Mouse (Mus musculus): ENCODE measurements around the gene Hist1h4h. TPM values are rescaled to one million over a fixed set of nuclear protein-coding genes. Genes with fewer than 3 reads are reported as not detected.

Hist1h4h gene
- polyA plus RNA-seq (2014; fragmentation: Nextera tagmentation; extraction: Ambion mirVana): 7.5 and 8.5 TPM in 2 replicates

DNA sequence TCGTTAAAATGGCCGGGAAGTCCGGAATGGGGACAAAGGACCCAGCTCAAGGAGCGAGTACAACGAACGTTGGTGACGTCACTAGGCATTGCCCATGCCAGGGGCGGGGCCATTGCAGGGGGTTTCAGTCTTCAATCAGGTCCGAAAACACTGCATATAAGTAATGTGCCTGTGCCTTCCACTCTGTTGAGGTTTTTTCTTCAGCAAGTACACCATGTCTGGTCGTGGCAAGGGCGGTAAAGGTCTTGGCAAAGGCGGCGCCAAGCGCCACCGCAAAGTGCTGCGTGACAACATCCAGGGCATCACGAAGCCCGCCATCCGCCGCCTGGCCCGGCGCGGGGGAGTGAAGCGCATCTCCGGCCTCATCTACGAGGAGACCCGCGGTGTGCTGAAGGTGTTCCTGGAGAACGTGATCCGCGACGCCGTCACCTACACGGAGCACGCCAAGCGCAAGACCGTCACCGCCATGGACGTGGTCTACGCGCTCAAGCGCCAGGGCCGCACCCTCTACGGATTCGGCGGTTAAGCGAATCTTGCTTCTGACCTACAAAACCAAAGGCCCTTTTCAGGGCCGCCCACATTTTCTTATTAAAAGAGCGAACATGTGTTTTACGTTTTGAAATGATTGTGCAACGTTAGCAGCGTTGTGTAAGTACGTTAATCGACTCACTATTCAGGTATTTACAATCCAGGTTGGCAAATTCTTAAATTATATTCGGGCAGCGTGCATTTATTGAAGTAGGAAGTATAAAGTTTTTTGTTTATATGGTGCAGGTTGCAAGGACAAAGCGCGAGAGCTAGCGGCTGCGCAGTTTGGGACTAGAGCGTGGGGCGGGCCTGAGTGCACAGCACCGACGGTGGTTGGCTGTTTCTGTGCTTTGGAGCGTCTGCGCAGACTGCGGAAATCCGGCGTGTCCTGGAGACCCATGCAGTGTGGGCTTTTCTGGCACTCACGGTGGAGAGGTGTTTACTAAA lies at the start of gene Hist1h4h:
Hist1h4h (plus strand) TSS at position 150 of the 975 bp plus-strand sequence.
- peak within 1 kb of the TSS; percentile 71 for H3K4me2 ChIP-seq (ENCODE audit: low read length)
- peak within 1 kb of the TSS; percentile 95 to 100 for H3K27ac ChIP-seq (replicated peaks in 1 of 2; ENCODE audit: control insufficient read depth in 1 of 2, insufficient read depth in 1 of 2, low read depth in 2 of 2, low read length in 2 of 2)
- peak within 1 kb of the TSS; percentile 49 to 67 for H3K4me3 ChIP-seq (ENCODE audit: control insufficient read depth in 1 of 2, insufficient read depth in 1 of 2, low read depth in 1 of 2, low read length in 2 of 2)
- H3K27me3 ChIP-seq (ENCODE audit: control insufficient read depth, insufficient read depth, low read length): no peaks in the 10 kb centered on the region
- H3K4me1 ChIP-seq (ENCODE audit: control insufficient read depth in 2 of 2, insufficient read depth in 2 of 2, low read length in 2 of 2): peaks cover 8 to 32% of the 10 kb centered on the region in 2 experiments
- peak; percentile 81 for ATAC-seq (ENCODE audit: insufficient number of reproducible peaks, insufficient read depth, low FRiP score, low read depth)
- no peaks in the 10 kb centered on the region for H3K9me3 ChIP-seq (ENCODE audit: control insufficient read depth, low read length)
- H3K36me3 ChIP-seq (ENCODE audit: control insufficient read depth, insufficient read depth, low read length): no peaks in the 10 kb centered on the region
- under 1% methylated on average over 50 of the region's 70 CpGs for WGBS
- peak within 1 kb of the TSS; percentile 95 for H3K9ac ChIP-seq (ENCODE audit: low read length)

DNA sequence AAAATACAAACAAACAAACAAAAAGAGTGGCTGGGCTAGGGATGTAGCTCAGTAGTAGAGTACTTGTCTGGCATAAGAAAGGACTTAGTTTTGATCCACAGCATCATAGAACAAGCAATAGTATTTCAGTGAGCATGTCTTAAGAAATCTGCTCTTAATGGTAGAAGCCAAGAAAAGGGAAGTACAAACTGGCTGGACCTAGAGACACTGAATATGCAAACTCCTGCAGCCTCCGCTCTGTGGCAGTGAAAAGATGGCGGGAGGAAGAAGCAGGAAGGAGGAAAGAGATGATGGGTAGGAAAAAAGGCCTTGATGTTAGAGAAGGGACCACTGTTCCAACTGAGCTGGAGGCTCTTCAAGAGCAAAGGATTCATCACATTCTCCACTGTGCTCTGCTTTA lies 47.7 kb upstream of the Hist1h4h start:
- Histone ChIP-seq H3K4me2 (ENCODE audit: low read length) (no peak overlapping the region), H3K36me3 (ENCODE audit: control insufficient read depth, insufficient read depth, low read length) (no peaks in the 10 kb centered on the region), H3K4me1 (ENCODE audit: control insufficient read depth in 2 of 2, insufficient read depth in 2 of 2, low read length in 2 of 2) (0 out of 4 replicates have a peak, but pooled peaks cover 0 to 2% of the 10 kb centered on the region in 2 experiments), H3K27ac (replicated peaks in 1 of 2; ENCODE audit: control insufficient read depth in 1 of 2, insufficient read depth in 1 of 2, low read depth in 2 of 2, low read length in 2 of 2) (no peak overlapping the region), H3K9ac (ENCODE audit: low read length) (no peak overlapping the region), H3K4me3 (ENCODE audit: control insufficient read depth in 1 of 2, insufficient read depth in 1 of 2, low read depth in 1 of 2, low read length in 2 of 2) (no peak overlapping the region), H3K27me3 (ENCODE audit: control insufficient read depth, insufficient read depth, low read length) (peaks cover 6% of the 10 kb centered on the region; the same call in 1 of the 2 replicates), H3K9me3 (ENCODE audit: control insufficient read depth, low read length) (no peaks in the 10 kb centered on the region)
- ATAC-seq (ENCODE audit: insufficient number of reproducible peaks, insufficient read depth, low FRiP score, low read depth): no peak
- WGBS: 84% methylated on average over 2 of the region's 2 CpGs

DNA sequence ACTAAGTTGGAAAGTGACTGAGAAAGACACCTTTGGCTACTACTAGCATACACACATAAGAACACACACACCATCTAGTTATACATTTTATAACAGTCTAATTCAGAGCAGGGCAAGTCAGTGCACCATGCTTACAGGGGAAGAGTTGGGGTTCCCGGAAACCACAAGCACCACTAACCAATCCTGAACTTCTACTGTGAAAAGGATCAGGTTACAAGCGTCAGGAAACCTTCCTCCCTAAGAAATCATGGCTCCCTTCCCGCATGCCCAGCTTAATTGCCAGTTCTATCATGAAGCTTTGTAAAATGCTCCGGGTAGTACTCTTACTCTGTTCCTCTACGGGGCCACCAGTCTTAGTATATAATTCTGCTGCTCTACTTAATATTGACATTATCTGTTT lies 45.6 kb upstream of the Hist1h4h start:
- no peak for ATAC-seq (ENCODE audit: insufficient number of reproducible peaks, insufficient read depth, low FRiP score, low read depth)
- Histone ChIP-seq H3K4me2 (ENCODE audit: low read length) (no peak overlapping the region), H3K27me3 (ENCODE audit: control insufficient read depth, insufficient read depth, low read length) (peaks cover 6% of the 10 kb centered on the region; the same call in 1 of the 2 replicates), H3K9me3 (ENCODE audit: control insufficient read depth, low read length) (no peaks in the 10 kb centered on the region), H3K27ac (replicated peaks in 1 of 2; ENCODE audit: control insufficient read depth in 1 of 2, insufficient read depth in 1 of 2, low read depth in 2 of 2, low read length in 2 of 2) (no peak overlapping the region), H3K36me3 (ENCODE audit: control insufficient read depth, insufficient read depth, low read length) (no peaks in the 10 kb centered on the region), H3K4me3 (ENCODE audit: control insufficient read depth in 1 of 2, insufficient read depth in 1 of 2, low read depth in 1 of 2, low read length in 2 of 2) (no peak overlapping the region), H3K4me1 (ENCODE audit: control insufficient read depth in 2 of 2, insufficient read depth in 2 of 2, low read length in 2 of 2) (peaks cover 2% of the 10 kb centered on the region in 2 experiments; a peak in 1 of 4 replicates), H3K9ac (ENCODE audit: low read length) (no peak overlapping the region)
- 45% methylated on average over 5 of the region's 5 CpGs for WGBS

DNA sequence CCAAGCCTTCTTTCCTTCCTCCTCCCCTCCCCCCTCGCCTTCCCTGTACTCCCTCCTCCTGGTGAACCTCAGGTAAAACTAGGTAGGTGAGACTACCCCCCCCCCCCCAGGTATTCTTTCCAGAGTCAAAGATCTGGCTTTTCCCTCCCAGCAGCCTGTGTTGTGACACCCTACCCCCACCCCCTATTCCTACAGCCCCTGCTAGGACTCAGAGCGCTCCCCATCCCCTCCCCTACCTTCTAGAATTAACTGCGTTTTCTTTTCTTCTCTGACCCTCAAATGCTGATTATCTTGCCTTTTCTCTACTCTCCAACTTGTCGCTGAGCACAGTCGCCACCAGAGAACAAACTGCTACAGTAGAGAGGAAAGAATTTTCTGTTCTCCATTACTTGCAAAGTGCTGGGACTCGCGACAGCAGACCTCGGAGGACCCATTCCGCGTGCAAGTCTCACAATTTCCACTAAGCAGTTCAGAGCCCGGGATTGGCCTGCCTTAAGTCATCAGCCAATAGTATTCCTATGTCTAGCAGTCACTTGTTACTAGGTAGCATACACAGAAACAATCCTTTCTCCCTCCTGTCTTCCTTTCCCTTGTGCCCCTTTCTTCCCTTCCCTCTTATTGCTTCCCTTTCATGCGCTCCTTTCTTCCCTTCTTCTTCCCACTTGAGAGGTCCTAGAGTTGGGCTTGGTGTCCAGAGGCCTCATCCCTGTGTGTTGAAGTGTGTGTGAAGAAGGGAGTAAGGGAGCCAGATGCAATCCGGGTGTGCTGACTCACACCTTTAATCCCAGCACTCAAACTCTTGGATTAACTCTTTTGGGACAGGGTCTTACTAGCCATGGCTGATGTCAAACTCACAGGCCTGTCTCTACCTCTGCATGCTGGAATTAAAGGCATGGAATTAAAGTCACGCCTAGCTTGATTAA lies 42.2 kb upstream of the Hist1h4h start, which contains the start of gene Btn2a2:
Btn2a2 (minus strand) TSS at position 458 of the 923 bp plus-strand sequence.
- WGBS: 3% methylated on average over 13 of the region's 14 CpGs
- peak; percentile 87 for ATAC-seq (ENCODE audit: insufficient number of reproducible peaks, insufficient read depth, low FRiP score, low read depth)
- peaks cover 6% of the 10 kb centered on the region; the same call in 1 of the 2 replicates for H3K27me3 ChIP-seq (ENCODE audit: control insufficient read depth, insufficient read depth, low read length)
- no peaks in the 10 kb centered on the region for H3K36me3 ChIP-seq (ENCODE audit: control insufficient read depth, insufficient read depth, low read length)
- H3K27ac ChIP-seq (replicated peaks in 1 of 2; ENCODE audit: control insufficient read depth in 1 of 2, insufficient read depth in 1 of 2, low read depth in 2 of 2, low read length in 2 of 2): no peak within 1 kb of the TSS
- H3K4me1 ChIP-seq (ENCODE audit: control insufficient read depth in 2 of 2, insufficient read depth in 2 of 2, low read length in 2 of 2): peaks cover 4 to 10% of the 10 kb centered on the region in 2 experiments; a peak in 3 of 4 replicates
- H3K4me2 ChIP-seq (ENCODE audit: low read length): peak within 1 kb of the TSS; percentile 75
- H3K4me3 ChIP-seq (ENCODE audit: control insufficient read depth in 1 of 2, insufficient read depth in 1 of 2, low read depth in 1 of 2, low read length in 2 of 2): peak within 1 kb of the TSS; percentile 30 to 41
- peak within 1 kb of the TSS; percentile 34; the same call in 1 of the 2 replicates for H3K9ac ChIP-seq (ENCODE audit: low read length)
- H3K9me3 ChIP-seq (ENCODE audit: control insufficient read depth, low read length): no peaks in the 10 kb centered on the region

DNA sequence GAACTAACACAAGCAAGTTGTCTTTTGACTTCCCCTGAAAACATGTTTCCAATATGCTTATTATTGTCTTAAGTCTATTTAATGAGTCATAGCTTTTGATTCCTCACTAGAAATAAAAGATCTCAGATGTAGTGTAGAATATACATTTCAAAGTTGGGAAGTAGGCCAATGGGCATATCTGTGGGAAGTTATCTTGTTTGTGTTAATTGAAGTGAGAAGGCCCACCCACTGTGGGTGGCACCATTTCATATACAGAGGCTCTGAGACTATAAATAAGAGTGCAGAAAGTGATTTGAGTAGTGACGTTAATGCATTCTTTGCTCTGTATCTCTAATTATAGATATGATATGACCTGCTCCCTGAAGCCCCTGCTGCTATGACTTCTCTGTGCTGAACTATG lies 40.0 kb upstream of the Hist1h4h start:
- Histone ChIP-seq H3K4me3 (ENCODE audit: control insufficient read depth in 1 of 2, insufficient read depth in 1 of 2, low read depth in 1 of 2, low read length in 2 of 2) (no peak overlapping the region), H3K9ac (ENCODE audit: low read length) (no peak overlapping the region), H3K27me3 (ENCODE audit: control insufficient read depth, insufficient read depth, low read length) (peaks cover 6% of the 10 kb centered on the region; the same call in 1 of the 2 replicates), H3K9me3 (ENCODE audit: control insufficient read depth, low read length) (no peaks in the 10 kb centered on the region), H3K4me1 (ENCODE audit: control insufficient read depth in 2 of 2, insufficient read depth in 2 of 2, low read length in 2 of 2) (peaks cover 4 to 10% of the 10 kb centered on the region in 2 experiments; a peak in 3 of 4 replicates), H3K27ac (replicated peaks in 1 of 2; ENCODE audit: control insufficient read depth in 1 of 2, insufficient read depth in 1 of 2, low read depth in 2 of 2, low read length in 2 of 2) (no peak overlapping the region), H3K36me3 (ENCODE audit: control insufficient read depth, insufficient read depth, low read length) (no peaks in the 10 kb centered on the region), H3K4me2 (ENCODE audit: low read length) (no peak overlapping the region)
- no peak for ATAC-seq (ENCODE audit: insufficient number of reproducible peaks, insufficient read depth, low FRiP score, low read depth)
- WGBS: 10% methylated on average over 1 of the region's 1 CpGs

DNA sequence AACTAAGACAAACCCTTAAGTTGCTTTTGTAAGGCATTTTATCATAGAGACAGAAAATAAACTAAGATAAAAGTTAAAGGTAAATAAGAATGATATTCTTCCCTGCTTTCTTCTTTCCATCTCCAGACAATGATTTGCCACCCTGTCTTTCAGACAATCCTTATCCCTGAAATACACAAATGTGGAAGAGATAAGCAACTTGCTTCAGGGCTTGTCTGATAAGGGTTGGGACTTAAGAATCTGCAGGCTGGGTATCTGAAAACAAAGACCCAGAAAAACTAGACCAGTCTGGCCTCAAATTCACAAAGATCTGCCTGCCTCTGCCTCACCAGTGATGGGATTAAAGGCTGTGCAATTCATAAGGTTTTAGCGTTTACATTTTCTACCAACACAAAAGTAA lies 39.6 kb upstream of the Hist1h4h start:
- ATAC-seq (ENCODE audit: insufficient number of reproducible peaks, insufficient read depth, low FRiP score, low read depth): no peak
- no peak overlapping the region for H3K4me2 ChIP-seq (ENCODE audit: low read length)
- 10% methylated on average over 1 of the region's 1 CpGs for WGBS
- no peak overlapping the region for H3K27ac ChIP-seq (replicated peaks in 1 of 2; ENCODE audit: control insufficient read depth in 1 of 2, insufficient read depth in 1 of 2, low read depth in 2 of 2, low read length in 2 of 2)
- H3K36me3 ChIP-seq (ENCODE audit: control insufficient read depth, insufficient read depth, low read length): no peaks in the 10 kb centered on the region
- peaks cover 4 to 10% of the 10 kb centered on the region in 2 experiments; a peak in 3 of 4 replicates for H3K4me1 ChIP-seq (ENCODE audit: control insufficient read depth in 2 of 2, insufficient read depth in 2 of 2, low read length in 2 of 2)
- H3K9me3 ChIP-seq (ENCODE audit: control insufficient read depth, low read length): no peaks in the 10 kb centered on the region
- H3K27me3 ChIP-seq (ENCODE audit: control insufficient read depth, insufficient read depth, low read length): peaks cover 6% of the 10 kb centered on the region; the same call in 1 of the 2 replicates
- H3K4me3 ChIP-seq (ENCODE audit: control insufficient read depth in 1 of 2, insufficient read depth in 1 of 2, low read depth in 1 of 2, low read length in 2 of 2): no peak overlapping the region
- H3K9ac ChIP-seq (ENCODE audit: low read length): no peak overlapping the region

DNA sequence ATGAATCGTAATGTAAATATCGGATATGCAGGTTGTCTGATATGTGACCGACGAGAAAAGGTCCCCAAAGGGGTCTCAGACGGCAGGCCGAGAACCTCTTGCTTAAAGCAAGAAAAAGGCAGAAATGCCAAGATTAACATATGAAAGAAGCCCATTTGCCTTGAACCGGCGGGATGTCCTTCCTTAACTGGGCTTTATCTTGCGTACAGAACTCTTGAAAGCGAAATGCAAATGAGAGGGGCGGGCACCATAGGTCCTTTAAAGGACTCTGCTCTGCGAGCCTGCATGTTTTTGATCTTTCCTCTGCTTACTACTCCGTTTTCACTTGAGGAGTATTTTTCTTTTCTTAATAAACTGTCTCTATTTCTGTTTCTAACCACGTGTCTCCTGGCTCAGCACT lies 38.9 kb upstream of the Hist1h4h start:
- Histone ChIP-seq H3K4me1 (ENCODE audit: control insufficient read depth in 2 of 2, insufficient read depth in 2 of 2, low read length in 2 of 2) (peaks cover 4 to 10% of the 10 kb centered on the region in 2 experiments; a peak in 3 of 4 replicates), H3K9ac (ENCODE audit: low read length) (peak overlapping the region; percentile 65), H3K27ac (replicated peaks in 1 of 2; ENCODE audit: control insufficient read depth in 1 of 2, insufficient read depth in 1 of 2, low read depth in 2 of 2, low read length in 2 of 2) (no peak overlapping the region), H3K9me3 (ENCODE audit: control insufficient read depth, low read length) (no peaks in the 10 kb centered on the region), H3K36me3 (ENCODE audit: control insufficient read depth, insufficient read depth, low read length) (no peaks in the 10 kb centered on the region), H3K4me2 (ENCODE audit: low read length) (peak overlapping the region; percentile 61), H3K4me3 (ENCODE audit: control insufficient read depth in 1 of 2, insufficient read depth in 1 of 2, low read depth in 1 of 2, low read length in 2 of 2) (peak overlapping the region; percentile 37 to 60), H3K27me3 (ENCODE audit: control insufficient read depth, insufficient read depth, low read length) (peaks cover 6% of the 10 kb centered on the region; the same call in 1 of the 2 replicates)
- no peak for ATAC-seq (ENCODE audit: insufficient number of reproducible peaks, insufficient read depth, low FRiP score, low read depth)
- 7% methylated on average over 14 of the region's 14 CpGs for WGBS
